Mouse (Mus musculus) forebrain, embryonic 10.5 days (tissue): ENCODE data around the gene Aff1. TPM values are rescaled to one million over a fixed set of nuclear protein-coding genes. Genes with fewer than 3 reads are reported as not detected.

Experiments
- DNase-seq: peaks from one replicate; pipeline ENCODE4 v3.0.0-alpha.2; 2017; ENCODE audit warnings: low spot score; ENCODE audit errors: extremely low spot score
- H3K27ac ChIP-seq: fragments of 300-500 bp; sonication (generic); 2 replicates; pipeline ENCODE4 v1.5.1; 2016; ENCODE audit warnings: mild to moderate bottlenecking
- H3K27me3 ChIP-seq: fragments of 300-500 bp; sonication (generic); 2 replicates; pipeline ENCODE4 v1.6.1; 2016; ENCODE audit warnings: mild to moderate bottlenecking; ENCODE audit not compliant: poor library complexity, severe bottlenecking
- H3K36me3 ChIP-seq: fragments of 300-500 bp; sonication (generic); replicated peaks from 2 replicates; pipeline ENCODE4 v1.6.1; 2016; ENCODE audit warnings: mild to moderate bottlenecking, moderate library complexity
- H3K4me1 ChIP-seq: fragments of 300-500 bp; sonication (generic); 2 replicates; pipeline ENCODE4 v1.6.1; 2016
- H3K4me3 ChIP-seq: fragments of 300-500 bp; sonication (generic); 2 replicates; pipeline ENCODE4 v1.5.1; 2016; ENCODE audit warnings: mild to moderate bottlenecking, moderate library complexity
- H3K9me3 ChIP-seq: fragments of 300-500 bp; sonication (generic); 2 replicates; pipeline ENCODE4 v1.6.1; 2016; ENCODE audit warnings: mild to moderate bottlenecking, moderate library complexity
- WGBS: fragments of 180-500 bp; shearing (Covaris S2); methylation state at CpG from one replicate; pipeline ENCODE4 v1.1.7; 2016; 5-methylcytosine and 5-hydroxymethylcytosine counted together
- polyA plus RNA-seq: library from polyadenylated mRNA; unstranded; fragments of >200 nt; fragmentation: Nextera tagmentation; extraction: Ambion mirVana; gene quantifications from 2 replicates; pipeline ENCODE4 v1.2.1, GENCODE M21; 2016

The Aff1 gene
- polyA plus RNA-seq, 1 experiment from 2014 or later: 5.1 TPM

- Histone ChIP-seq H3K36me3 (peaks cover 13% of the 10 kb centered on the region), H3K27me3 (0 out of 2 replicates have a peak, but pooled peaks cover 4% of the 10 kb centered on the region), H3K27ac (no peak overlapping the region), H3K4me3 (no peak overlapping the region), H3K4me1 (peaks cover 36% of the 10 kb centered on the region), H3K9me3 (peaks cover 15% of the 10 kb centered on the region)
- DNase-seq: no peak
- 87% methylated on average over 7 of the region's 7 CpGs for WGBS
Measured at GRCm38 (mm10) chr5:103761754-103762153, 69.6 kb downstream of the Aff1 start.

- peaks cover 17% of the 10 kb centered on the region for H3K36me3 ChIP-seq
- H3K27ac ChIP-seq: 0 out of 2 replicates have a peak overlapping the region, but pooled peaks have one; percentile 1
- WGBS: 78% methylated on average over 4 of the region's 4 CpGs
Measured at GRCm38 (mm10) chr5:103762850-103763254, 70.7 kb downstream of the Aff1 start.

GRCm38 (mm10) chr5:103765356-103765755 is 73.2 kb downstream of the Aff1 start:
- H3K4me1 ChIP-seq: peaks cover 7% of the 10 kb centered on the region
- H3K27ac ChIP-seq: no peak overlapping the region
- no peak overlapping the region for H3K4me3 ChIP-seq
- H3K9me3 ChIP-seq: peaks cover 15% of the 10 kb centered on the region
- H3K27me3 ChIP-seq: no peaks in the 10 kb centered on the region
- 95% methylated on average over 4 of the region's 4 CpGs for WGBS
- no peak for DNase-seq
- H3K36me3 ChIP-seq: peaks cover 17% of the 10 kb centered on the region

More at GRCm38 (mm10) chr5:103762850-103763254, 70.7 kb downstream of the Aff1 start:
- H3K4me1 ChIP-seq: peaks cover 29% of the 10 kb centered on the region
- H3K9me3 ChIP-seq: peaks cover 15% of the 10 kb centered on the region
- H3K27me3 ChIP-seq: no peaks in the 10 kb centered on the region
- no peak for DNase-seq
- no peak overlapping the region for H3K4me3 ChIP-seq

GRCm38 (mm10) chr5:103765758-103766431 is 73.7 kb downstream of the Aff1 start:
- Histone ChIP-seq H3K27me3 (no peaks in the 10 kb centered on the region), H3K4me3 (no peak overlapping the region), H3K36me3 (peaks cover 19% of the 10 kb centered on the region), H3K27ac (no peak overlapping the region), H3K9me3 (peaks cover 15% of the 10 kb centered on the region), H3K4me1 (peaks cover 3% of the 10 kb centered on the region)
- no peak for DNase-seq
- WGBS: over 99% methylated on average over 2 of the region's 2 CpGs

- DNase-seq: no peak
- 96% methylated on average over 4 of the region's 4 CpGs for WGBS
Measured at GRCm38 (mm10) chr5:103766432-103766815, 74.2 kb downstream of the Aff1 start.

GRCm38 (mm10) chr5:103768961-103769360 is 76.8 kb downstream of the Aff1 start:
- Histone ChIP-seq H3K27me3 (no peaks in the 10 kb centered on the region), H3K27ac (no peak overlapping the region), H3K4me3 (no peak overlapping the region), H3K36me3 (peaks cover 19% of the 10 kb centered on the region), H3K4me1 (peaks cover 31% of the 10 kb centered on the region), H3K9me3 (peaks cover 15% of the 10 kb centered on the region)
- DNase-seq: no peak
- WGBS: 92% methylated on average over 3 of the region's 3 CpGs

More at GRCm38 (mm10) chr5:103766432-103766815, 74.2 kb downstream of the Aff1 start:
- peaks cover 15% of the 10 kb centered on the region for H3K9me3 ChIP-seq
- H3K36me3 ChIP-seq: peaks cover 19% of the 10 kb centered on the region
- peaks cover 6% of the 10 kb centered on the region for H3K4me1 ChIP-seq
- H3K27me3 ChIP-seq: no peaks in the 10 kb centered on the region
- H3K27ac ChIP-seq: no peak overlapping the region
- H3K4me3 ChIP-seq: no peak overlapping the region

- Histone ChIP-seq H3K9me3 (peaks cover 15% of the 10 kb centered on the region), H3K36me3 (peaks cover 19% of the 10 kb centered on the region), H3K4me1 (peaks cover 39% of the 10 kb centered on the region), H3K27ac (no peak overlapping the region), H3K27me3 (no peaks in the 10 kb centered on the region), H3K4me3 (no peak overlapping the region)
- no peak for DNase-seq
- 92% methylated on average over 9 of the region's 9 CpGs for WGBS
Measured at GRCm38 (mm10) chr5:103769701-103770100, 77.5 kb downstream of the Aff1 start.

- no peak overlapping the region for H3K4me3 ChIP-seq
- 91% methylated on average over 6 of the region's 6 CpGs for WGBS
- peak overlapping the region; percentile 87 for H3K27ac ChIP-seq
- H3K27me3 ChIP-seq: no peaks in the 10 kb centered on the region
- DNase-seq: no peak
- peaks cover 11% of the 10 kb centered on the region for H3K9me3 ChIP-seq
- peaks cover 14% of the 10 kb centered on the region for H3K36me3 ChIP-seq
- peaks cover 48% of the 10 kb centered on the region for H3K4me1 ChIP-seq
Measured at GRCm38 (mm10) chr5:103770447-103771222, 78.5 kb downstream of the Aff1 start.

GRCm38 (mm10) chr5:103771380-103771779 is 79.2 kb downstream of the Aff1 start:
- 0 out of 2 replicates have a peak, but pooled peaks cover 3% of the 10 kb centered on the region for H3K9me3 ChIP-seq
- H3K36me3 ChIP-seq: 0 out of 2 replicates have a peak, but pooled peaks cover 8% of the 10 kb centered on the region
- WGBS: 21% methylated on average over 6 of the region's 6 CpGs
- no peak for DNase-seq
- peak overlapping the region; percentile 87 for H3K27ac ChIP-seq
- no peak overlapping the region for H3K4me3 ChIP-seq
- H3K27me3 ChIP-seq: no peaks in the 10 kb centered on the region
- peaks cover 54% of the 10 kb centered on the region for H3K4me1 ChIP-seq

- Histone ChIP-seq H3K4me3 (peak overlapping the region; percentile 38; the same call in 1 of the 2 replicates), H3K4me1 (peaks cover 63% of the 10 kb centered on the region), H3K27me3 (no peaks in the 10 kb centered on the region), H3K36me3 (0 out of 2 replicates have a peak, but pooled peaks cover 2% of the 10 kb centered on the region), H3K27ac (peak overlapping the region; percentile 87), H3K9me3 (no peaks in the 10 kb centered on the region)
- WGBS: 12% methylated on average over 4 of the region's 4 CpGs
- DNase-seq: no peak
Measured at GRCm38 (mm10) chr5:103772252-103772651, 80.1 kb downstream of the Aff1 start.

- peak overlapping the region; percentile 87 for H3K27ac ChIP-seq
- peaks cover 72% of the 10 kb centered on the region for H3K4me1 ChIP-seq
- H3K9me3 ChIP-seq: no peaks in the 10 kb centered on the region
- H3K4me3 ChIP-seq: peak overlapping the region; percentile 38
- peak; percentile 66 for DNase-seq
- H3K36me3 ChIP-seq: 0 out of 2 replicates have a peak, but pooled peaks cover 2% of the 10 kb centered on the region
- WGBS: 2% methylated on average over 5 of the region's 5 CpGs
- H3K27me3 ChIP-seq: no peaks in the 10 kb centered on the region
Measured at GRCm38 (mm10) chr5:103773100-103773552, 81.0 kb downstream of the Aff1 start.

- H3K4me1 ChIP-seq: peaks cover 88% of the 10 kb centered on the region
- WGBS: 78% methylated on average over 11 of the region's 11 CpGs
Measured at GRCm38 (mm10) chr5:103774703-103775333, 82.6 kb downstream of the Aff1 start.

More at GRCm38 (mm10) chr5:103774703-103775333, 82.6 kb downstream of the Aff1 start:
- H3K27ac ChIP-seq: peak overlapping the region; percentile 87
- H3K9me3 ChIP-seq: no peaks in the 10 kb centered on the region
- H3K36me3 ChIP-seq: 0 out of 2 replicates have a peak, but pooled peaks cover 2% of the 10 kb centered on the region
- no peak overlapping the region for H3K4me3 ChIP-seq
- no peaks in the 10 kb centered on the region for H3K27me3 ChIP-seq
- no peak for DNase-seq
